11 mouse cellular contexts compared by ENCODE assay signal in genomic region chr9:25450394-25450793, GRCm38 (mm10). TPM values are rescaled to one million over a fixed set of nuclear protein-coding genes. Genes with fewer than 3 reads are reported as not detected.
DNase-seq lines count a peak whose midpoint lies in the region.
"Had no signal": no experiment of that assay in that cellular context is flagged by ENCODE, and none has a peak within 500 bp of the region (broad histone marks: within the 10 kb centered on the region; RNA-seq: fewer than 3 reads in every experiment).

No protein-coding gene starts in this region.

- DNase-seq in adrenal gland, postnatal 25 days, result peak; percentile 14
- DNase-seq in adrenal gland, postnatal 4 days (ENCODE audit: low spot score in 2 of 2), result no peak
- peak; percentile 1 for DNase-seq in lung, postnatal 36 days
- no peak for DNase-seq in lung, postnatal 10 days
- peak; percentile 9 for DNase-seq in induced T-regulatory cell, adult 2 months (ENCODE audit: low read depth)
- peak; percentile 57 for DNase-seq in thymus, postnatal 4 days
- no peak for DNase-seq in left cerebral cortex, adult 11 months (ENCODE audit: low spot score)
- no peak for DNase-seq in frontal cortex, adult 2 months (ENCODE audit: extremely low spot score in 1 of 2, low spot score in 1 of 2)
- DNase-seq: cerebellum, adult 8-10 months; heart, postnatal 10 days; lung, postnatal 4 days had no signal

RNA-seq across cellular contexts. Expression of gene Eepd1, which starts 31.0 kb away (rescaled TPM):
- 42.0 and 53.9 TPM in 2 replicates for total RNA-seq in adrenal gland, postnatal 25 days (2021)
- 10 to 100 TPM; 41.6 to 49.1 TPM for total RNA-seq in adrenal gland, postnatal 4 days (2021)
- 21.1 and 22.8 TPM in 2 replicates for polyA plus RNA-seq in frontal cortex, adult 2 months (2012; rRNA removed)

Comparison
In these comparisons a context has a peak if more than half of its experiments do, and no peak if none do; other contexts are left out.
1. DNase-seq: peak in adrenal gland, postnatal 25 days (single experiment), lung, postnatal 36 days (single experiment), induced T-regulatory cell, adult 2 months (single experiment) and thymus, postnatal 4 days (single experiment); none in adrenal gland, postnatal 4 days (0 of 2), lung, postnatal 10 days (single experiment), left cerebral cortex, adult 11 months (single experiment) and frontal cortex, adult 2 months (0 of 2).